Mouse (Mus musculus) natural killer cell, adult 2 months (primary cell): ENCODE results near the gene Pgap1.

ENCODE experiments used
- DNase-seq, 2 experiments: peaks; one replicate each; pipeline ENCODE4 v3.0.0; 2022; ENCODE audit warnings: low spot score in 2 of 2

Gene Pgap1

DNA sequence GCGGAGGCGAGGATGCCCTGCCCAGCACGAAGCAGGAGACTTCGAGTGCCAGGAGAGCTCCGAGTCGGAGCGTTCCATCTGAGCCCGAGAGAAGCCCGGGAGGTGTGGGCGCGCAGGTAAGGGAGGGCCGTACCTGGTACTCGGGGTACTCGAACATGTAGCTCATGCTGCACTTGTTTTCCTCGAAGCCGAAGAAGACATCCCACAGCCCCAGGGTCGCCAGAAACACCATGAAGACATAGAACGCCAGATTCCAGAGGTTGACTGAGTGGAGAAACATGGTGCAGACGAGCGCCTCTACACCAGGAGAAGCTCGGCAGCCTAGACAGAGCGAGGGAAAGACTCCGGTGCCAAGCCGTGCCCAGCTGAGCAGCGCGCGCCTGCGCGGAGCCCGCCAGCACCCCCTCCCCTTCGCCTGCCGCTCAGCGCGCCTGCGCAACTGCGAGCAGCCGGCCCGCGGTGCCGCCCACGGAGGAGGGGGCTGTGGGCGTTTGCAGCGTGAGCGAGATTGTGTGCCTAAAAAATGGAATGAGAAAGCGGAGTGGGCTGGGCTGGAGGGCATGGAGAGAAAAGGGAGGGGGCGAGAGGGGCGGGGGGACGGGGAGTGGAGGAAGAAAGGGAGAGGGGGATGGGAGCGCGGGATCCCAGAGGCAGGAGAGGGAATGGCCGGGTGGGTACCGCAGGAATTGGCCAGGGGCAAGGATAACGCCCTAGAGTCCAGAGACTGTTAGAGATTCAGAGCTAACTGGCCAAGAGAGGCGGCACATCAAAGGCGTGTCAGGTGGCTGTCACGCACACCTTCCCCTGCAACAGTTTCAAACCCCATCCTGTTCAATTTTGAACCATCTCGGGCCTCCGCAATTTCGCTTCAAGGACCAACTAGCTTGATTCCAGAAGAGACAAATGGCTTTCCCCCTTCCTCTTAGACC lies at the start of gene Pgap1:
Gene Pgap1 (minus strand): TSS at position 384 of the 929 bp plus-strand sequence.
- peak; percentile 59 to 82 for DNase-seq

DNA sequence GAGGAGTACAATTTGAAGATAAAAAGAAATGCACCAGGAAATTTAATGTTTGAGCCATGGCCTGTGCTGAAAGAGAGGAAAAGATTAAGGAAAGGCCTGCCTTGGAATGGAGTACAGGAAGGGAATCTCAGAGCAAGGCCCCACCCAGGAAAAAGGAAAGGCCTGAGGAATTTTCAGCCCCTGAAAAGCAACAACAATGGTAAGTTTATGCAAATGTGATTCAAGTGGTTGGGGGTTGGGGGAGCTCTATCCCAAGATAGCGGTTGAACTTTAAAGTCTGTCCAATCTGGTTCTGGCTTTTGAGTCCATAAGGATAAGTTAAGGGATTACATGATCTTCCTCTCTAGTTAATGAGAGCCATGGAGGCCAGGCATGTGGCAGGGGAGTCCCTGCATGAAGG lies 49.5 kb upstream of the Pgap1 start:
- no peak for DNase-seq

DNA sequence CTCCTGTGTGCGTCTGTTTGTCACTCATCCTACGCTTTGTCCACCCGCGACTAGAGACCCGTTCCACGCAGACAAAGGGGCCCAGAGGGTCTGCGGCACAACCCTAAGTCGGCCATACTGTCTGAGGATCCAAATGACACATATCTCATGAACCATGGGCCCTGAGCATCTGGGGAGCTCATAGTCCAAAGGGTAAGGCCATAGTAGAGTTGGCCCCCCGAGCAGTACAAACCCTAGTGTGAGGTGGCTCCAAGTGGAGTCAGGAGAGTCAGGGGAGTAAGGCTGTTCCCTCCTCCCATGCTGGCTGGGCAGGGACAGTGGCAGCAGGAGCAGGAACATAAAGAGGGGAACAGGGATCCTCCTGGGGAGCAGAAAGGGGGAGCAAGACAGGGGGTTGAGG lies 44.2 kb upstream of the Pgap1 start:
- no peak for DNase-seq

DNA sequence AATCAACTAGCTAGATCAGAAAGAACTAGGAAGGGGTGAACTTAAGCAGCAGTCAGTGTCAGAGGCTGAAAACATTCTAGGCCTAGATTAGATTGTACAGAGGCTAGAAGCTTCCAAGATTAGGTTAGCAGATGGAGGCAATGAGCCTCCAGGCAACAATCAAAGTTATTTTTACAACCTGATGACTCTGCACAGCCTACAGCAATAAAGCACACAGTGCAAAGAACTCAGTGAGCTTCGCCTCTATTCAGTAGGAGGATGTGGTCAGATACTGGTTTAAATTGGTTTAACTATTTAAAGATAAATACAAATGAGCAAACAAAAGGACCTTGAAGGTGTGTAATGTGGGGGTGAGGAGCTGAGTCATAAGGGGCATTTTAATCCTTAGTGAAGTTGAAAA lies 42.8 kb upstream of the Pgap1 start:
- no peak for DNase-seq

DNA sequence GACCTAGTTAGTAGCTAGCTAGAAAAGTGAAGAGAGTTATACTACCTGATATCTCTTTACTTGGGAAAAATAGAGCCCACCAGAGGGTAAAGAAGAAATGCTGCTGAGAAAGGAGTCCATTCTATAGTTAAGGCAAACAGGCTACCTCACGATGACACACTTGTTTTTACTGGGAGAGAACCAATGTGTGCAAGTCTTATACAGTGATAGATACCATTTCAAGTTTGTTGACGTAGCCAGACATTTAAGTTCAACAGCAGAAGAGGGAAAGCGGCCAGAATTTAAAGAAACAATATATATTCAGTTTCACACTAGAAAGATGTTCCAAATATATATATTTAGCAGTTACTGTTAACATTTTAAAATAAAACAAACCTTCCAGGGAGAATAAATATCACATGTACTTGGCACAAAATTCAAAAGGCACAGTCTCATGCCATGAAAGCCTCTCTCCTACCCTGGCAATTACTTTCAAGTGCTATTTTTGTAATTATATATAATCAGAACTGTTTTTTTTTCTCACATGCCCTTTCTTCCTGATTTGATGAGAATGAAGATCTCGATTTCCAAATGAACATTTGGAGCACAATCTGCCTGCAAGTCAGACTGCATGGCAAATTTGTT lies 40.2 kb upstream of the Pgap1 start:
- no peak for DNase-seq

DNA sequence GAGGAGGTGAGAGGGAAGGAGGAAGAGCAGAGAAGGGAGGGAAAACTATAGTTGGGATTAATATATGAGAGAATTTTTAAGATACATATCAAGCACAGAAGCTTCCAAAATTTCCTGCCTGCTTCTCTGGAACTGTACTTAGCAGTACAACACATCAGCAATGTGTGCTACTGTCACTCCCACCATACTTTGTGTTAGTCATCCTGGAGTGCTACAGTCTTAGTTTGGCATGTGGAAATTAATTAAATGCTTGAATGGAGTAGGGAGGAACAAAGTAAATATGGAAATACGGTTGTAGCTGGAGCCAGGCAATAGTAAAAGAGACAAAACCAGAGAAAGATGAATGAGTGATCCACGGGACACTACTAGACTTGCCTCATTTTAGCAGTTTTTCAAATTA lies 38.7 kb upstream of the Pgap1 start:
- DNase-seq: no peak

DNA sequence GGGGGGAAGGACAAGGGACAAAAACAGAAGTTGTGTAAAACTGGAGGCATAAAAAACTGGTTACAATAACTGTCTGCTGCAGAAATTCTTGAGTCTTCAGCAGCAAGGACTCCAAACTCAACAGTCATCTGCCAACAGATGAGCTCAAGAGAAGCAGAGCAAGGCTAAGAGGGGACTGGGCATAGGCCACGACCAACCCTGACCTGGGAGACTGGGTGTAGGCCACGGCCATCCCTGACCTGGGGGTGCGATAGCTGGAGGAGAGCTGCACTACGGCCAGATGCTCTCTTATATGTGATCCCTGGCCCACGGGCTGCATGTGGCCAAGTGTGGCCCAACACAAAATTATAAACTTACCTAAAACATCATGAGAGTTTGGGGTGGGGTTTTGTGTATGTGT lies 29.6 kb upstream of the Pgap1 start:
- DNase-seq: no peak

DNA sequence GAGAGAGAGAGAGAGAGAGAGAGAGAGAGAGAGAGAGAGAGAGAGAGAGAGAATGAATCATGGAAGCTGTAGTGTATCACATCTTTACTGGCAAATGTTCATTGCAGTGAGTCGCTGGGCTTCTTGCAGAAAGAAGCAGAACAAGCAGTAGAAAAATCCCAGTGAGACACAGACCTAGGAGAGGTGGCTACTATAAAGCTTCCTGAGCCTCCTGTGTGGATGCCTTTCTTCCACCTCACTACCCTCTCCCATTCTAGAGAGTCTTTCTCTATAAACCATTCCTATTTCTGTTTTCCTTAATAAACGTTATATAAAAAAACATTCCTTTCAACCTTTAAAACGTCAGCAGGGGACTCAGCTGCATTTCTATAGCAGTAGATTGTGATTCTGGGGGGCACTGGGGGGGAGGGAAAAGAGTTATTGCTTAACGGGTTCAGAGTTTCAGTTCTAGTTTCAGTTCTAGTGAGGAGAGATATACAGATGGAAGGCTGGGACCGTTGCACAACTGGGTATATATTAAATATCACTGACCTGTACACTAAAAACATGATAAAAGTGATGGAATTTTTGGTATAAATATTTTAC lies 28.6 kb upstream of the Pgap1 start:
- DNase-seq: no peak

DNA sequence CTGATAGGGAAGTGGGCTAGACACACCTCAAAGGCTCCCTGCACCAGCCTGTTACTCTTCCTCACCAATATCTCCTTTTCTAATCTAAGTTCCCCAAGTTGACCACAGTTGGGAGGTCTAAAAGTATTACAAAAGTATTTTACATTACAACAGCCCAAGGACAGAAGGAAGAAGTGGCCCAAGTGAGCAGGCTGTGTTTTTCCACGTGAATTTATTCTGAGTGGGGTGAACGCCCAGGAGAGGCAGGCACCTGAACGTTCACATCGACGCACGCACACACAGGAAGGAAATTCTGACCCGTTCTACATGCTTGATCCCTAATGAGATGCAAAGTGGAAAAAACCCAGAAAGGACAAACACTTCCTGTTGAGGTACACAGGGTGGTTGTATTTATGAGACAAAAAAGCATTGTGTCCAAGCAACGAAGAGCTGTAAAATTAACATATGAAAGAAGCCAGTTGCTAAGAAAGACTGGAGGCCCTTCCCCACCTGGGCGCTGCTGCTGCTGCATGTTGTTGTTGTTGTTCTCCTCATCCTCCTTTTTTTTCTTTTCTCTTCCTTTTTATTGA lies 27.9 kb upstream of the Pgap1 start:
- DNase-seq: peak; percentile 24 to 69

DNA sequence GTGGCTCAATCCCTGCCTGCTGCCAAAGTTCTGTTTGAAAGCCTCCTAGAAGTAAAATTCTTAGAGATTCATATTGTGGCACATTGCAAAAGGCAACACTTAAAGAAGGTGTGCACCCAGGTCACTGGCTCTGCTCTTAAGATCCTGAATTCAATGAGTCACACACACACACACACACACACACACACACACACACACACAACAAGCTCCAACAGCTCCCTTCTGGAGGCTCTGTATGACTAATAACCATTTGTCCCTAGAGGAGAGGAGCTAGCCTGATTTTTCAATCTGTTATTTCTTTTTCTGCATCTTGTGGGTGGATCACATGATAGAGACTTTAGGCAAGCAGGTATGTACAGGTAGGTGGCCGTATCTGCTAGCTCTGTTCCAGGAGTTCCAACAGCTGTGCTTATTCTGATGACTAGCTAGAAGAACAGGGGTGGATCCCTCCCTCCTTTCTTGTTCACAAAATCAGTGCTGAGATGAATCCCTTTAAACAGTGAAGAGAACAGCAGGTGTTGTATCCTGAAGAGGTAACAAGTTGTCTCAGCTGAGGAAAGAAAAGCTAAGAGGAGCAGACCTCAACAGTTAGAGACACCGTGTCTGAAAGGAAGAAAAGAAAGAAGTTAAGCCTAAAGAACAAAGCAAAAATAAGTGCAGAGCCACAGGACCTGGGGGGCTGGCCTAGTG lies 27.2 kb upstream of the Pgap1 start:
- no peak for DNase-seq

DNA sequence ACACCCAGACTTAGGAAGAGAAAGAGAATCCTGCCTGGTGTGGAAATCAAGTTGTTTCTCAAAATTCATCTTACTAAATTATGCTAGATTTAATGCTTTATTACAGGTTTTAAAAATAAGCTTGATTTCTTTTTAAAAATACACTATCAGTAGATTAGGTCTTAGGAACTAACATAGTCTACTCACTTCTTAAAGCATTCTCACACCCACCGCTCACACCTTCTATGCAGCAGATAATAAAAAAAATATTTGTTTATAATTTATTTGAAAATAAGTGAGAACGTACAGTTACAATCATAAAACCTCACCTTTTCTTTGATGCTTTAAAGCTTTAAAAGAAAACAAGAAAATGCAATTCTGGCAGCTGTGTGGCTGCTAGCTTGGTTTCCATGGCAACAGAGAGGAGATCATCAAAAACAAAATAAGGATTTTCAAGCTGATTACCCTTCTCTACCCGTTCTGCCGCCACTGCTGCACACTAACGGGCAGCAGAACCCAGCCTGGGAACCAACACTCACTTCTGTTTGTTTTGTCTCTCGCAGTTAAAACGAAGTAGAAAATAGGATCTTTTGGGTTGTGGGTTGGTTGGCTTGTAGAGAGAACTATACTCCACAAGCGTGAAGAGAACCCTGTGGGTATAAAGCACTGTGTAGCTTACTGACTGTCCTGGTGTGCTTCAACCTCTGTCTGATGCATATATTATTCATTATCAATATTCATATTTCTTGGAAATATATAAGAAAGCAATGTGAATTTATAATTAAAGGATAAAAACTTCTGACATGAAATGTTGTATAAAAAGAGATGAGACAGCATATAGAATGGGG lies 21.1 kb upstream of the Pgap1 start:
- DNase-seq: peak in 1 of 2 experiments; percentile 51

DNA sequence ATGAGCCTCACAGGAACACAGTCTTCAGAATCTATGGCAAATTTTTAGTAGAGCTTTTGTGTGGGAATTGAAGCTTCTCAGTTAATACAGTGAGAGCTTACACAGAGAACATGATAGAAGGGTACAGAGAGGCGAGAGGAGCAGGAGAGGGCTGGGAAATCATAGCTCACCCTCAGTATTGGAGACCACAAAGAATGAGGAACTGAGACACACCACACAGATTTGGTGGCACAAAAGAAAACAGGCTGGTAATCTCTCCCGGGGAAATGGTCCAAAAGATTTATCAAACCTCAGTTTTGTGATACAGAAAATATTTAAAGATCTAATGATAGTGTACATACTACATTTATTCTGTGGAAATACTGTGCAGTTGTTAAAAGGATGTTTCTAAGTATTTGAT lies 11.6 kb upstream of the Pgap1 start:
- DNase-seq: no peak

DNA sequence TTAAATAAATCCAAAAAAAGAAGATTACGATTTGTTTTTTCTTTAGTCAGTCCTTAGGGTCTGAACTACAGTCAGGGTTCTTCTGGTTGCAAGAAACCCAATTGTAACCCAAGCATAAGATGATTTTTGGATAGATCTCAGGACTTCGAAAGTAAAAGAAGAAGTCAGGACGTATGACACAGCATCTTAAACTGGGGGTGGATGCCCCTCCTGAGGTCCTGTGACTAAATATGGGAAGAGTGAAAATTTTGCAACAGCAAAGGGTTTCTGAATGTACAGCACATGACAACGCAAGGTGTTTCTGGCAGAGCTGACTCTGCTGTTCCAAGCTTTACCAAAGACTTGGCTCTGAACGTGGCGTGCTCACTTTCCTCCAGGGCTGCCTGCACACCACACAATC lies 6.4 kb upstream of the Pgap1 start:
- no peak for DNase-seq

DNA sequence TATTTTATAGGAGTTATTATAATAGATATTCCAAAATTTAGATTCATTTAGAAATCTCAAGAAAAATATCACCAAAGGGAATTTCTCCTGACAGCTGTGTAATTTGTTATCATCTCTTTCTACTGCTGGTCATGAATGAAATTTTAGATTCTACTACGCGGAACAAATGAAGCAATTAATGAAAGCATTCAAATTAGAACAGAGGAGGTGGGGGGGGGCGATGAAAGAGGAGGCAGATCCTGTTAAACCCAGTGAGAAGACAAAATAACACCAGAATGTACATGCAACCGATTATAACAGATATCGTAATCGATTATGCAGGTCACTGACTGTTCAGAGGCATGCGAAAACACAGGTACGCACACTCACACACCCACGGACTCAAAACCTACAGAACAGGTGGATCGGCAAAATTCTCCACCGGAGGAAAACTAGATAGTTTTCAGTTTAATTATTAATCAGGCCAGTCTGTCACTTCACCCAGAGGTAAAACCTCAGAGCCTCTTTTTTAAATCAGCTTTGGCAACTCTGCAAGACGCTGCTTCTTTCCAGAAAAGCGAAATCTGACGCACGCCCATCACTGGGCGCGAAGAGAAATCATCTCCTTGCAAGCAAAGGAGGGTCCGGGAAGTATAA lies 780 bp downstream of the Pgap1 start:
- no peak for DNase-seq

DNA sequence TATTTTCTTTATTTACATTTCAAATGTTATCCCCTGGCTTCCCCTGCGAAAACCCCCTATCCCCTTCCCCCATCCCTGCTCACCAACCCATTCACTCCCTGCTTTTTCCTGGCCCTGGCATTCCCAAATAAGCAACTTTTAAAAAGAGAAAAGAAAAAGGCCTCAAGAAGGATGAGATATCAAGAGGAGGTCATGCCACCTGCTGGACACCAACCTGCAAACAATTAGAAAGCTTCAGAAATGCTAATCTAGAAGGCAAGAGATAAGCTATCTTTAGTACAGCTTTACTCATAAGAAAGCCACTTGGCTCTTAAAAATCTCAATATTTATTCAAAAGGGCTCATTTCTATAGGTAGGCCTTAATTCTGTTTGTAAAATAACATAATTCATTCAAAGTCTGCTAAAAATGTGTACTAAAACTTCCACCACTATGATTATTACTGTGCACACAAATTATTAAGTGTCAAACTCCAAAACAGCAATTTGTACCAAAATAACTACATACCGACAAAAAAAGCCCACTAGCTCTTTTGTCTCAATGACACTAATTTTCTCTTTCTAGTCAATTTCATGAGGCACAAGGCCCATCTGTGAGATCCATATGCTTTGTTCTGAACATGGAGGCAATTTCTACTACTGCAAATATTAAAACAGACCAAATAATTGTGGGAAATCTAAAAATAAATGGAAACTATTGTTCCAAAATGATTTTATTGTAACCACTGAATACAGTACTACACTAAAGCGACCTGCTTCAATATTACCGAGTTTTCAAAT lies 1.9 kb downstream of the Pgap1 start:
- no peak for DNase-seq

DNA sequence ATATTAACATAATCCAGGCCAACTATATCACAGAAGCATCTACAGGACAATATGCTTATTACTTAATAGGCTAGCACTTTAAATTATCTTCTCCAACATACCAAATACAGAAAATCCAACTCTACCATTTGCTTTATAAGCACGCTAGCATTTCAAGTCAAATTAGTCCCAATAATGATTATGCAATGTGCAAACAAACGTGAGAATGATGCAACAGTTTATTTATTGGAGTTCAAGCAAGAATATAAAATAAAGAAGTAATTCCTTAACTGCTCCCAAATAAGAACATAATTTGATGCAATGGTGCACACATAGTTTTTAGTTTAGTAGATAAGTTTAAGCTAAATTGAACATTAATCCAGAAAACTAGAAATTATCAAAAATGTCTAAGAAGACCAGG lies 4.9 kb downstream of the Pgap1 start:
- no peak for DNase-seq

DNA sequence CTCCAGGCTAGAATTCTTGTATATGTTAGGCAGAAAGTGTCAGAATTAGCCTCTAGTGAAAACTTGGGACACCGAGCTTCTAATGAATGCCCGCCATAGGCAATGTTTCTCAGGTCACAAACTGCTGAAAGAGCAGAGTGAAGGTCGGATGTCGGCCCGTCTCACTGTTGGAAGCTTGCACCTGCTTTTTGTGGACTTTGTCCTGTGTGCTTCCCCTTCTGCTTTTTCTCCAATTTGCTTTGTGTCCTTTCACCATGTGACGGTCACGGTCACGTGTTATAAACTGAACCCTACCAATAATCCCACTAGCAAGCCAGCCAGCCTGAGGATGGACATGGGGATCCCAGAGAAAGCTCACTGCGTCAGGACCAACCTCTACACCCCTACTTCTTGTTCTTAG lies 12.3 kb downstream of the Pgap1 start:
- no peak for DNase-seq

DNA sequence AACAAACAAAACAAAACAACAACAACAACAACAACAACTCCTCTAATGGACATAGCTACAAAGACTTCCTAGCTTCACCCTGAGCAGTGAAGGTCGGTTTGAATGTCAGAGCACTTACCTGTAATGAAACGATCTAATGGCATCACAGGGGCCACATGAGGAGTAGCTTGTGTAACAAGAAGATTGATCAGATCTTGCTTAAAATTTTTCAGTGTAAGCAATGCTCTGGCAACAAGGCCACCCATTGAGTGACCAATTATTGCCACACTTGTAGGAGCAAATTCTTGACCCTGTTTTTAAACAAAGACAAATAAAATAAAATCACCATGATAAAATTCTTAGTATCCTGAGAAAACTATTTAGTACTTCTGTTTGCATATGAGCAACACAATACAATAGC lies 14.6 kb downstream of the Pgap1 start:
- no peak for DNase-seq

DNA sequence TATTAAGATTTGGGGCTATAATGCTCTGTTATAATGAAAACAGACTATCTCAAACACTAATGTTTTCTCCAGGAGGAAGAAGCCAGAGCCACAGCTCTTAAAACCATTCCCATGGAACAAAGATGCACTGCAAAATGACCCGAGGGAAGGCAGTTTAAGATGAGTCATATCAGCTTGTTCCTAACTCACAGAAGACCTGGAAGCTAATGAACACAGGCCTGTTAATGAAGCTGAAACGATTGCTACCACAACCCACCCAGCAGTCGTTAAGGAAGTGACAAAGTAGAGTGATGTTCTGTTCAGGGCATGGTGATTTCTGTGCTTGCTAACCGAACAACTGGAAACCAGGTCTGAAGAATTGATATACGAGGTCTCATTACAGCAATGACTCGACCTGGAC lies 26.3 kb downstream of the Pgap1 start:
- no peak for DNase-seq

DNA sequence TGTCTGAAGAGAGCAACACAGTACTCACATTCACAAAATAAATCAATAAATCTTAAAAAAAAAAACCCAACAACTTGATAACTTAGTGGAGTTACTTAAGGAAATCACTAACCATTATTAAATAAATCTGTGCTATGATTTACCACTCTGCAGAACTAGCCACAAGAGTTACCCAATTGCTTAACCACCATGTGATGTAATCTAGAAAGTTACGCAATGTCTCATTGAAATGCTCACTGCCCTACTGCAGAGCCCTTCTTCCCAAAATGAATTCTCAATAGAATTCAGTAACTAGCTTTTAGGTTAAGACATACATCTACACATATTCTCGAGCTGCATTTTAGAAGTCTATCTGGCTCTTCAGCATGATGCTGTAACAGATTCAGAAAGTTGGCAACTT lies 33.8 kb downstream of the Pgap1 start:
- DNase-seq: no peak
